Mouse (Mus musculus): ENCODE results near the gene Scn1b. TPM values are rescaled to one million over a fixed set of nuclear protein-coding genes. Genes with fewer than 3 reads are reported as not detected.

Gene Scn1b
- polyA plus RNA-seq, 1 experiment from 2014 or later: 3.4 TPM

DNA sequence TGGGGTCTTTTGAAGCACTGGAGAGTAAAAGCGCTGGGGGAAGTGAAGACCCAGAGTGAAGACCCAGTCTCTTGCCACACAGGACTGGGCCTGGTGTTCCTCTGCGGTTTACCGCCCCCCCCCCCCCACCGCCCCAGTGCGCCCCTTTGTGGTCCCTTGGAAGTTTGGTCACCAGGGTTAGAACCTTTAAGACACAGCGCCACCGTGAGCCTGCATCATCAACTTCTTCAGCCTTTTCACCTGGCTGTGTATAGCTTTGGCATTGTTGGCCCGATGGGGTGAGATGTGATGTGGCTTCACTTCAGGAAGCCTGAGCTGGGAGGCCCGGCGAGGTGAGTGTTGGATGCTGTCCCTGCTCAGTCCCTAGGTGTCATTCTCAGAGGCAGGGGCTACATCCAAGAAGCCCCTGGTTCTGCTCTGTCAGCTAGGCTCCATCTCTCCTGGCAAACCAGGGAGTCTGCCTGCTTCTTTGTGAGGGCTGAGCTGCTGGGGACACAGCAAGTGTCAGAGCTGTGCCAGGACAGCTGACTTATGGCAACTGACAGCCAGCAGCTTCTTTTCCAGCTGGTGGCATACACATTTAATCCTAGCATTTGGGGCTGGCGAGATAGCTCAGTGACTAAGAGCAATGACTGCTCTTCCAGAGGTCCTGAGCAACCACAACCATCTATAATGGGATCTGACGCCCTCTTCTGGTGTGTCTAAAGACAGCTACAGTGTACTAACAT, 31.9 kb downstream of the Scn1b start:
- H3K27ac ChIP-seq (replicated peaks in 1 of 2; ENCODE audit: control insufficient read depth in 1 of 2, insufficient read depth in 1 of 2, low read depth in 2 of 2, low read length in 2 of 2): no peak overlapping the region
- H3K27me3 ChIP-seq (ENCODE audit: control insufficient read depth, insufficient read depth, low read length): no peaks in the 10 kb centered on the region
- H3K4me3 ChIP-seq (ENCODE audit: control insufficient read depth in 1 of 2, insufficient read depth in 1 of 2, low read depth in 1 of 2, low read length in 2 of 2): no peak overlapping the region
- H3K9ac ChIP-seq (ENCODE audit: low read length): no peak overlapping the region
- WGBS: 22% methylated on average over 11 of the region's 12 CpGs
- no peaks in the 10 kb centered on the region for H3K4me1 ChIP-seq (ENCODE audit: control insufficient read depth in 2 of 2, insufficient read depth in 2 of 2, low read length in 2 of 2)
- H3K9me3 ChIP-seq (ENCODE audit: control insufficient read depth, low read length): no peaks in the 10 kb centered on the region
- no peaks in the 10 kb centered on the region for H3K36me3 ChIP-seq (ENCODE audit: control insufficient read depth, insufficient read depth, low read length)
- H3K4me2 ChIP-seq (ENCODE audit: low read length): no peak overlapping the region
- ATAC-seq (ENCODE audit: insufficient number of reproducible peaks, insufficient read depth, low FRiP score, low read depth): no peak

DNA sequence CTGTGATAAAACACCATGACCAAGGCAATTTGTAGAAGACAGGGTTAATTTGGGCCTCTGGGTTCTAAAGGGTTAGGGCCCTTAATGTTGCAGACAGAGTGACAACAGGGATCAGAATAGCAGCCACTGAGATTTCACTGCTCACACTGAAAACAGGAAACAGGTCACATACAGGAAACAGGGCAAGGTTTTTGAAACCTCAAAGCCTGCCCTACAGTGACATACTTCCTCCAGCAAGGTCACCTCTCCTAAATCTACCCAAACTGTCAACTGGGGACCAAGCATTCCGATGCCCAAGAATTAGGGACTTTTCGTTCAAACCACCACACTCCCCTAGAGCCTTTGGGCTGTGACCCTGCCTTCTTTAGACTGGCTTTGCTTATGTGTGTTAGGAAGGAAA, 37.1 kb downstream of the Scn1b start:
- Histone ChIP-seq H3K27me3 (ENCODE audit: control insufficient read depth, insufficient read depth, low read length) (no peaks in the 10 kb centered on the region), H3K9ac (ENCODE audit: low read length) (no peak overlapping the region), H3K4me1 (ENCODE audit: control insufficient read depth in 2 of 2, insufficient read depth in 2 of 2, low read length in 2 of 2) (peaks cover 0 to 4% of the 10 kb centered on the region in 2 experiments; a peak in 1 of 4 replicates), H3K4me3 (ENCODE audit: control insufficient read depth in 1 of 2, insufficient read depth in 1 of 2, low read depth in 1 of 2, low read length in 2 of 2) (no peak overlapping the region), H3K9me3 (ENCODE audit: control insufficient read depth, low read length) (no peaks in the 10 kb centered on the region), H3K4me2 (ENCODE audit: low read length) (no peak overlapping the region), H3K27ac (replicated peaks in 1 of 2; ENCODE audit: control insufficient read depth in 1 of 2, insufficient read depth in 1 of 2, low read depth in 2 of 2, low read length in 2 of 2) (no peak overlapping the region), H3K36me3 (ENCODE audit: control insufficient read depth, insufficient read depth, low read length) (no peaks in the 10 kb centered on the region)
- no peak for ATAC-seq (ENCODE audit: insufficient number of reproducible peaks, insufficient read depth, low FRiP score, low read depth)
- 81% methylated on average over 2 of the region's 2 CpGs for WGBS

GRCm38 (mm10) chr7:31088206-31088605, 38.6 kb downstream of the Scn1b start:
- WGBS: 61% methylated on average over 3 of the region's 3 CpGs
- H3K27ac ChIP-seq (replicated peaks in 1 of 2; ENCODE audit: control insufficient read depth in 1 of 2, insufficient read depth in 1 of 2, low read depth in 2 of 2, low read length in 2 of 2): no peak overlapping the region
- no peaks in the 10 kb centered on the region for H3K36me3 ChIP-seq (ENCODE audit: control insufficient read depth, insufficient read depth, low read length)
- H3K27me3 ChIP-seq (ENCODE audit: control insufficient read depth, insufficient read depth, low read length): no peaks in the 10 kb centered on the region
- no peak overlapping the region for H3K4me3 ChIP-seq (ENCODE audit: control insufficient read depth in 1 of 2, insufficient read depth in 1 of 2, low read depth in 1 of 2, low read length in 2 of 2)
- peaks cover 0 to 4% of the 10 kb centered on the region in 2 experiments; a peak in 1 of 4 replicates for H3K4me1 ChIP-seq (ENCODE audit: control insufficient read depth in 2 of 2, insufficient read depth in 2 of 2, low read length in 2 of 2)
- ATAC-seq (ENCODE audit: insufficient number of reproducible peaks, insufficient read depth, low FRiP score, low read depth): no peak
- no peak overlapping the region for H3K4me2 ChIP-seq (ENCODE audit: low read length)
- no peak overlapping the region for H3K9ac ChIP-seq (ENCODE audit: low read length)
- no peaks in the 10 kb centered on the region for H3K9me3 ChIP-seq (ENCODE audit: control insufficient read depth, low read length)

- H3K4me3 ChIP-seq (ENCODE audit: control insufficient read depth in 1 of 2, insufficient read depth in 1 of 2, low read depth in 1 of 2, low read length in 2 of 2): no peak overlapping the region
- WGBS: 51% methylated on average over 2 of the region's 2 CpGs
- H3K4me1 ChIP-seq (ENCODE audit: control insufficient read depth in 2 of 2, insufficient read depth in 2 of 2, low read length in 2 of 2): peaks cover 0 to 4% of the 10 kb centered on the region in 2 experiments; a peak in 1 of 4 replicates
- H3K27ac ChIP-seq (replicated peaks in 1 of 2; ENCODE audit: control insufficient read depth in 1 of 2, insufficient read depth in 1 of 2, low read depth in 2 of 2, low read length in 2 of 2): no peak overlapping the region
- no peak for ATAC-seq (ENCODE audit: insufficient number of reproducible peaks, insufficient read depth, low FRiP score, low read depth)
- no peaks in the 10 kb centered on the region for H3K36me3 ChIP-seq (ENCODE audit: control insufficient read depth, insufficient read depth, low read length)
- no peaks in the 10 kb centered on the region for H3K9me3 ChIP-seq (ENCODE audit: control insufficient read depth, low read length)
- no peaks in the 10 kb centered on the region for H3K27me3 ChIP-seq (ENCODE audit: control insufficient read depth, insufficient read depth, low read length)
- no peak overlapping the region for H3K4me2 ChIP-seq (ENCODE audit: low read length)
- no peak overlapping the region for H3K9ac ChIP-seq (ENCODE audit: low read length)
Observed at GRCm38 (mm10) chr7:31087262-31087661, 39.5 kb downstream of the Scn1b start.

- no peak for ATAC-seq (ENCODE audit: insufficient number of reproducible peaks, insufficient read depth, low FRiP score, low read depth)
- WGBS: 83% methylated on average over 9 of the region's 9 CpGs
- H3K9ac ChIP-seq (ENCODE audit: low read length): no peak overlapping the region
- H3K27me3 ChIP-seq (ENCODE audit: control insufficient read depth, insufficient read depth, low read length): no peaks in the 10 kb centered on the region
- no peaks in the 10 kb centered on the region for H3K36me3 ChIP-seq (ENCODE audit: control insufficient read depth, insufficient read depth, low read length)
- peaks cover 0 to 4% of the 10 kb centered on the region in 2 experiments; a peak in 1 of 4 replicates for H3K4me1 ChIP-seq (ENCODE audit: control insufficient read depth in 2 of 2, insufficient read depth in 2 of 2, low read length in 2 of 2)
- no peak overlapping the region for H3K4me2 ChIP-seq (ENCODE audit: low read length)
- no peak overlapping the region for H3K27ac ChIP-seq (replicated peaks in 1 of 2; ENCODE audit: control insufficient read depth in 1 of 2, insufficient read depth in 1 of 2, low read depth in 2 of 2, low read length in 2 of 2)
- no peaks in the 10 kb centered on the region for H3K9me3 ChIP-seq (ENCODE audit: control insufficient read depth, low read length)
- no peak overlapping the region for H3K4me3 ChIP-seq (ENCODE audit: control insufficient read depth in 1 of 2, insufficient read depth in 1 of 2, low read depth in 1 of 2, low read length in 2 of 2)
Observed at GRCm38 (mm10) chr7:31086175-31086755, 40.5 kb downstream of the Scn1b start.

GRCm38 (mm10) chr7:31085171-31085570, 41.6 kb downstream of the Scn1b start:
- H3K27ac ChIP-seq (replicated peaks in 1 of 2; ENCODE audit: control insufficient read depth in 1 of 2, insufficient read depth in 1 of 2, low read depth in 2 of 2, low read length in 2 of 2): no peak overlapping the region
- H3K9ac ChIP-seq (ENCODE audit: low read length): no peak overlapping the region
- no peaks in the 10 kb centered on the region for H3K36me3 ChIP-seq (ENCODE audit: control insufficient read depth, insufficient read depth, low read length)
- ATAC-seq (ENCODE audit: insufficient number of reproducible peaks, insufficient read depth, low FRiP score, low read depth): no peak
- no peaks in the 10 kb centered on the region for H3K9me3 ChIP-seq (ENCODE audit: control insufficient read depth, low read length)
- H3K27me3 ChIP-seq (ENCODE audit: control insufficient read depth, insufficient read depth, low read length): no peaks in the 10 kb centered on the region
- WGBS: 46% methylated on average over 3 of the region's 3 CpGs
- H3K4me2 ChIP-seq (ENCODE audit: low read length): no peak overlapping the region
- H3K4me3 ChIP-seq (ENCODE audit: control insufficient read depth in 1 of 2, insufficient read depth in 1 of 2, low read depth in 1 of 2, low read length in 2 of 2): no peak overlapping the region
- peaks cover 0 to 4% of the 10 kb centered on the region in 2 experiments; a peak in 1 of 4 replicates for H3K4me1 ChIP-seq (ENCODE audit: control insufficient read depth in 2 of 2, insufficient read depth in 2 of 2, low read length in 2 of 2)

GRCm38 (mm10) chr7:31084140-31084539, 42.7 kb downstream of the Scn1b start:
- Histone ChIP-seq H3K4me2 (ENCODE audit: low read length) (no peak overlapping the region), H3K27ac (replicated peaks in 1 of 2; ENCODE audit: control insufficient read depth in 1 of 2, insufficient read depth in 1 of 2, low read depth in 2 of 2, low read length in 2 of 2) (no peak overlapping the region), H3K36me3 (ENCODE audit: control insufficient read depth, insufficient read depth, low read length) (no peaks in the 10 kb centered on the region)

More at GRCm38 (mm10) chr7:31084140-31084539, 42.7 kb downstream of the Scn1b start:
- no peak for ATAC-seq (ENCODE audit: insufficient number of reproducible peaks, insufficient read depth, low FRiP score, low read depth)
- WGBS: 56% methylated on average over 9 of the region's 9 CpGs
- no peak overlapping the region for H3K9ac ChIP-seq (ENCODE audit: low read length)
- H3K27me3 ChIP-seq (ENCODE audit: control insufficient read depth, insufficient read depth, low read length): no peaks in the 10 kb centered on the region
- H3K4me3 ChIP-seq (ENCODE audit: control insufficient read depth in 1 of 2, insufficient read depth in 1 of 2, low read depth in 1 of 2, low read length in 2 of 2): no peak overlapping the region
- H3K9me3 ChIP-seq (ENCODE audit: control insufficient read depth, low read length): no peaks in the 10 kb centered on the region
- H3K4me1 ChIP-seq (ENCODE audit: control insufficient read depth in 2 of 2, insufficient read depth in 2 of 2, low read length in 2 of 2): peaks cover 0 to 4% of the 10 kb centered on the region in 2 experiments; a peak in 1 of 4 replicates

Data from heart, embryonic 14.5 days (tissue).